Mouse (Mus musculus) kidney, postnatal 36 days (tissue): ENCODE results near the gene Pde7b.
A peak's percentile ranks its signal among the peaks of the same experiment; 100 is the strongest.

Experiments used
- DNase-seq, 2 experiments: peaks; one replicate each; pipeline ENCODE4 v3.0.0; 2021 to 2022; ENCODE audit warnings: mixed read lengths in 2 of 2

Gene Pde7b

DNA sequence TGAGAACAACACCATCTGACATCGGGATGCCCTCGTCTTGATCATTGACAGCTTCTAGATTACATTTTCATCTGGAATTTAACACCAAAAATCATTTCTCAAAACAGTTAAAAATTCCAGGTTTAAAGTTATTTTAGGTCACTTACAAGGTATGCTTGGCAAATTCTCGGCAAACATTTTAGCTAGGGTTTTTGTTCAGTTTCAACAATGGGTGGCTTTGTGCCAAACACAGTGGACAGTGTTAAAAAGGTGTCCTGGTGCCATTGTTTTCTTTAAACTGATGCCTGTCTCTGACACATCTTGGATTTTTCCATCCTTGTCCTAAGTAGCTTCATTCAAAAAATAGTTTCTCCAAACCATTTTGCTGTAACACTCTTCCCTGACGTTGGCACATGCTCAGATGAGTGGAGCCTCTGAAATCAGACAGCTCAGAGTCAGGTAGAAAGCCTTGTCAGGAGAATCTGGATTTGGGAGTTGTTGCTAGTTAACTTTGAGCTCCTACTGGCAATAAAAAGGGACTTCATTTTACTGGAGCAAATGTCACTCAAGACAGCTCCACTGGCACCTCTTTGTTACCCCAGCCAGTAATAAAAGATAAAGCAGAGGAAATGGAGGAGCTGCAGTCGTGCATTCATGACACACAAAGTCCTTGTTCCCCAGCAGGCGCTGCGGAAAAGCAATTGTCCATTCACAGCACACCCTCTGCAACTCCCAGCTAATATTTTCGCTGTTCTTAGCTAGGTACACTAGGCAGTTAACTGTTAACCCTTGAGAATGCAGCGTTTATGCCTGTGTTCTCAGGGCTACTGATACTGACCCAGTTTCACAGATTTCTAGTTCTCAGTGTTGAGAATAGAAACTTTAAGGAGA, 2.0 kb downstream of the Pde7b start:
- DNase-seq: peak in 1 of 2 experiments; percentile 43

DNA sequence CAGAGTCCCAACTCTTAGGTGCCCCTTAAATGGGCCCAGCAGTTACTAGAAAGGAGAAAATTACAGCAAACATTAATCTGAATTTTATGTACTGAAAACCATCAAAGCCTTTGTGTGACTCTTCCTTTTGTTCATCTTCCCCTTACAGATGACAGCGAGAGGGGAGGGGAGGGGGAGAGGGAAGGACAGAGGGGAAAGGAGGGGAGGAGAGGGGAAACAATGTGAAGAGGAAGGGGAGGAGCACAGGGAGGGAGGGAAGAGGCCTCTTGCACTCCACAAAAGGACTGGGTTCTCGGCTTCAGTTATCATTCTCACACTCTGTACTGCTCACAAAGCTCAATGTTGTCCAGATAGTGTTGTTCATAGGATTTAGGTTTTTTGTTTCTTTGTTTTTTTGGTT, 5.7 kb downstream of the Pde7b start:
- DNase-seq: no peak

DNA sequence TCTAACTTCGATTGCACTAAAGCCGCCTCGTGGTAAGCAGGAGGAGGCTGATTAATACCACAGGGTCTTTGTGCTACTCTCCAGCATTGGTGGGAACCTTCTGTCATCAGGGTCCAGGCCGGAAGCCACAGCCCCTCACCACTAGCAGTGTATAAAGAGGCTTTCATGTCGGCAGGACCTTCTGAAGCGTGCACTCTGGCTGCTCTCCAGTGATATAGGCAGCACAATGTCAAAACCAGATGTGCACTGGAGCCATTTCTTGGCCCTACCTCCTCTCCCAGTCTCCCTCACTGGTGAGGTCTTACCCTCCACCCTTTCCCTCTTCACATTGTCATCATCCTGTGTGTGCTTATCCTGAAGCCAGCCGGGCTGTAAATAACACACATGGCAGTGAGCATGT, 24.2 kb downstream of the Pde7b start:
- DNase-seq: no peak

DNA sequence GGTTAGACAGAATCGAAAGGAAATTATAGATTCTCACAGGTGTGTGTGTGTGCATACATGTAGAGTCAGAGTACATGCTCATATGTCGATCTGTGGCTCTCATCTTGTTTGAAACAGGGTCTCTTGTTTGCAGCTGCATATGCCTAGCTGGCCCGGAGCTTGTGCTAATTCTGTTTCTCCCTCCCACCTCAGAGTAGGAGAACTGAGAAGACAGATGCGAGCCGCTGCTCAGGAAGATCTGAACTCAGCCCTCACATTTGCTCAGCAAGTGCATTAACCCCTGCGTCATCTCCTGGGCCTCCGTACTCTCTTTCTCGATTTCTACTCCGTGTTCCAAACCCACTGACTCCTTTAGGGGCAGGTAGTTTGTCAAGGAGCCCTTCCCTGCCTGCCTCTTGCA, 25.0 kb downstream of the Pde7b start:
- DNase-seq: no peak

DNA sequence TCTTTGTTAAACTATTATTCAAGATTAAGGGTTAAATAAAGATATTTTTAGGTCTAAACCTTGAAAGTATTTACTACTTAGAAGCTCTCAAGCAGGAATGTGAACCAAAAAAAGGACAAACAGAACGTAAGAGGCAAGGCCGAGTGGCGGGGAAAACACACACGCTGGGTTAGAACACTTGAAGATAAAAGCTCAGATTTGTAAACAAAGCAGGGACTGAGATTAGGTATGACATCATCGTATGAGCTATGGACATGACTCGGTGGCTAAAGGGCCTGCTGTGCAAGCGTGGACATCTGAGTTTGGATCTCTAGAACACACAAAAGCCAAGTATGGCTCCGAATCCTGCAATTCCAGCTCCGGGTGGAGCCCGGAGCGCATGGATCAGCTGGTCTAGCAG, 29.2 kb downstream of the Pde7b start:
- DNase-seq: no peak

DNA sequence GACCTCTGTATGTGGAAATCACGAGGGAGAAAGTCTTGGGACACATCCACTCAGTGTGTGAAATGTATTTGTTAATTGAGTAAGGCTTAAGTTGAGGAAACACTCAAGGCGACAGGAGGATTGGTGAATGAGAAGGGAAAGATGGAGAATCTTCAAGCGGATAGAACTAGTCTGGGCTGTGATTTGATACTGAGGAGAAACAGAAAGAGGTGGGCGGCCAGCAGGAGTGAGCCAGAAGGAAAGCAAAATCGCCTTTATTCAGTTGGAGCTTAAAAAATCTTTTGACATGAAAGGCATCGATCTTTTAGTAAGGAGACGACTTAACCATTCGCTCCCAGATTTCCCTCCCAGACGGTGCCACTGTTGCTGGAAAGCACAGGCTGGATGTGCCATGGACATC, 34.9 kb downstream of the Pde7b start:
- DNase-seq: no peak

DNA sequence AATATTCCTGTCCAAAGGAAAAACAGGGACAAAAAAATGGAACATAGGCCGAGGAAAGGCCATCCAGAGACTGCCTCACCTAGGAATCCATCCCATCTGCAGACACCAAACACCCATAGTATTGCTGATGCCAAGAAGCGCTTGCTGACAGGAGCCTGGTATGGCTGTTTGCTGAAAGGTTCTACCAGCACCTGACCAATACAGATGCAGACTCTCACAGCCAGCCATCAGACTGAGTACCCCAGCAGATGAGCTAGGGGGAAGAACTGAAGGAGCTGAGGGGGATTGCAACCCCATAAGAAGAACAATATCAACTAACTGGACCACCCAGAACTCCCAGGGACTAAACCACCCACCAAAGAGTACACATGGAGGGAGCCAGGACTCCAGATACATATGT, 40.7 kb downstream of the Pde7b start:
- no peak for DNase-seq

DNA sequence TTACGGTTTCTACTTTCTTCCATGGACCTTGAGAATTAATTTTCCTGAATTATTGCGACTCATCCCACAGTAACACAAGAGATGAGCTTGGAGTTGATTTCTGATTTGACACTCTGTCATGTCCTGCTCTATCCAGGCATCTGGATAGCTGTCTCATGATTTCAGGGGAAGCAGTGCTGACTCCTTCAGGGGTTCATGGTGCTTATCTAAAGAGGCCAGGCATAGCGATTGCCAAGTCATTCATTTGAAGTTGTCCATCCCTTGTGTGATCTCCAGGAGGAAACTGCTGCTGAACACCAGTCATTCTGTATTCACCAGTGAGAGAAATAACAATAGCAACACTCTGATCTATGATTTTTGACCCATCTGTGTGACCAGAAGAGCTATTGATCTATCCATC, 43.9 kb downstream of the Pde7b start:
- no peak for DNase-seq

DNA sequence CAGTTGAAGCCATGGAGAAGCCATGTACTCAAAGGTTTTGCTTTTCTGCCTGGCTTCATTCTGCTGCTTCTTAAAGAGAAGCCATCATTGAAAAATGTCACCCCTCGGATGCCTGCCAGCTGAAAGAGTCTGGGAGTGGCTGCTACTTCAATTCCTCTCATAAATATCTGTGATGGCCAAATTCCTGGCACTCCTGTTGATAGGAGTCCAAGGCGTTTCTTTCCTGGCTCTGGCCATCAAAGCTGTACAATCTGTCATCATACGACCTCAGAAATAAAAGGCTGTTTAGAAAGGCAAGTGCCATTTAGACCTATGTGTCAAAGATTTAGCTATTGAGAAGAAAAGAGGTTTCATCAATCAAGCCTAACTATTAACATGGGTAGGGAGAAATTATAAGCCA, 49.6 kb downstream of the Pde7b start:
- peak; percentile 45 to 52 for DNase-seq

DNA sequence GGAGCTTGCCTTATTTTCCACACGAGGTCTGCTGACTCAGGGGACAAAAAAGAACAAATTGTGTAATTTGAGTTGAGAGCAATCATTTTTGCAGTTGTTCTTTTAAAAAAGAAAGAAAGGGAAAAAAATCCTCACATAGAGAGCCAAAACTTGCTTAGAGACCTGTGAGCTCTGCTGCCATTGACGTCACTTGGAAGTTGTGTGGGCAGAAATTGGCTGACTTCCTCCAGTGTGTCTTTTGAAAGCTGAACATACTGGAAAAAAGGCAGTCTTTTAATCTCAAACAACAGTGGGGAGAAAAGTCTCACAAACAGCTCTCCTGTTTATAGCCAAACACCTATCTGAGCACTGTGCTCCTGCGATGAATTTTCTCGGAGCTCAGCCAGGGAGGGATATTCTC, 51.1 kb downstream of the Pde7b start:
- peak; percentile 17 to 26 for DNase-seq

DNA sequence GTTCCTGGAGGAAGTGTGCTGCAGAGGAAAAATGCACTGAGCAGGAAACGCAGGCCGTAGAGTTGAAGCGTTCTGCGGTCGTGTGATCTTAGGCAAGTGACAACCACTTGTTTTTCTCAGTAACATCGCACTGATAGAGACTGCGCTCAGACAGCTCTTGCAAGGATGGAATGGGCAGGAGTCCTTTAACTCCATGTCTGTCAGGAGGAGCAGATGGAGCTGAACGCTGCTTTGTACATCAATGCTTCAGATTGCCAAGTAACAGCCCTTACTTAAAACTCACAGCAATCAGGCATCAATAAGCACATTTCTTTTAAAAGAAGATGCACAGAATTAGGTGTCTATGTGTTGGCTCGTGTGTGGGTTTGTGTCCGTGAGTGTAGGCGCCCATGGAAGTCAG, 52.3 kb downstream of the Pde7b start:
- DNase-seq: no peak

DNA sequence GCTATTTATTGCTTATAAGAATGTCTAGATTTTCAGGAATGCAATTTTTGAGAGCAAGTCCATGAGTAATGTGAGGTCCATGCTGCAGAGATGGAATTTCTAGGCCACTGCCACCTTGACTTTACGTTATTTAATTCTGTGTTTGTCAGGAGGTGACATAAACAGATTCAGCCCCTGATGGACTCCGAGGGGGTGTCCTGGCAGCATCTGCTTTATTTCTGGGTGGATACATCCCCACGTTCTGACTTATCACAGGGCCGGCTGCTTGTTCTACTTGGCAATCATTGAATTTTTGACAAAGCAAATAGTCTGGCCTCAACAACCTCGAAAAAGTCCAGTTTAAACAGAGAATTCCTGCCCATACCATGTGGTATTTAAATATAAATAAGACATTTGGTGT, 53.3 kb downstream of the Pde7b start:
- no peak for DNase-seq

DNA sequence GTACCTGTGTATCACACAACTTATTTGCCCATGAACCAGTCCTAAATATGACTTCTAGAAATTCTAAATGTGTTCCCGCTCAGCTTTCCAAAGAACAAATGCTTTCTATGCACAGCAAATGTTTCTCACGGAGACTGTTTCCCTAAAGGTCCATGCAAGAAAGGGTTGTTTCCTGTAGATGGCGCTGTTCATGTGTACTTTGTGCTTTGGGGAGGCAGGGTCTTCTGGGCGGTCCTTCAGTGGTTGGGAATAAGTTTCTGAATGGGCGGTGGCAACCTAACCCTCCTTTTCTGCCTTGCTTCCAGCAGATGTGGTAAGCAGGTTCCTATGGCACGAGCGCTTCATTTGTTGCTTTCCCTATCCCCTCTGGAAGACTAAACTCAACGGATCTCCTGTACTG, 54.3 kb downstream of the Pde7b start:
- no peak for DNase-seq

DNA sequence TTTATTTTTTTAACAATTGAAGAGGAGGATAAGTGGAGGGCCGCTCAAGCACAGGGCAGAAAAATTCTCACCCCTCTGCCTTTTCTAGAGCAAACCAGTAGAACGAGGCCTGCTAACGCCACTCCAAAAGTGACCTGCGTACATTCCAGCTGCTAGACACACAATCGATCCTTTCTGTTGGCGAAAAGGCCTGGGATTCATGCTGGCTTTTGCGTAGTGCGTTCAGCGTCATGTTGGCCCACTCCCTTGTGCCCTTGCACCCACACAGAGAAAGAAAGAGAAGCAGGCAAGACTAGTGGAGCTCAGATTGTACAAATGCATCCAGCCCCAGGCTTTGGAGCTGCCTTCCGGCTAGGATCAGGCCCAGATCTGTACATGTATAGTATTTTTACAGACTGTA, 55.4 kb downstream of the Pde7b start:
- no peak for DNase-seq

DNA sequence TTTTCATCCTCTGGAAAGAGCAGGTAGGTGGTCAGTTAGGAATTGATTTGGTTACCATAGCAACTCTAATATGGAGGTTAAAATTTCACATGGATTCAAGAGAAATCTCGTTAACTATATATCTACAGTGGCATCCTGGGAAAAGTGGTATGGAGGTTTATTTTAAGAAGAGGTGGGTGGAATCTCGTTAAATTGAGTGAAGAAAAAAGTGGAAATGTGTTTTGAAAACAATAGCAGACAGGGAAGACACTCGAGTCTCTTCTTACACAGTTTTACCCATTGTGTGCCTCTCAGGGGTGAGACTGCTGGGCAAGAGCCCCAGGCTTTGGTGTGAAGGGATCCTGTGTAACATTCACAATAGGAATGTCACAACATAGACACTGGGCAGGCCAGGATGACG, 56.3 kb downstream of the Pde7b start:
- DNase-seq: no peak

DNA sequence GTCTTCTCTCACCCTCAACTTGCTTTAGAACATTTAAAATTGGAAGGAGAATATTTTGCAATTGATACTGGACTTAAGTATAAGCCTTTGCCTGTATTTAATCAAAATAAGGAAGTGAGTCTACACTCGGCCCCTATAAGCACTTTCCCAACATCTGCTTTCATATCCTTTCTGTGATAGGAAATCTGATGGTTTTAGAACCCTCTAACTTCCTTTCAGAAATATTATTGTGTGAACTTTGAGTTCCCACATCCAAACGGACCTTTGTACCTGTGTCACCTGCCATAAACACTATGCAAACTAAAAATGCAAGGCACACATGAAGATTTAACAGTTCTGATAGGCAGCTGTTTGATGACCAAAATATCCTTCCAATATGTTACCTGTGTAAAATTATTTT, 58.2 kb downstream of the Pde7b start:
- no peak for DNase-seq

DNA sequence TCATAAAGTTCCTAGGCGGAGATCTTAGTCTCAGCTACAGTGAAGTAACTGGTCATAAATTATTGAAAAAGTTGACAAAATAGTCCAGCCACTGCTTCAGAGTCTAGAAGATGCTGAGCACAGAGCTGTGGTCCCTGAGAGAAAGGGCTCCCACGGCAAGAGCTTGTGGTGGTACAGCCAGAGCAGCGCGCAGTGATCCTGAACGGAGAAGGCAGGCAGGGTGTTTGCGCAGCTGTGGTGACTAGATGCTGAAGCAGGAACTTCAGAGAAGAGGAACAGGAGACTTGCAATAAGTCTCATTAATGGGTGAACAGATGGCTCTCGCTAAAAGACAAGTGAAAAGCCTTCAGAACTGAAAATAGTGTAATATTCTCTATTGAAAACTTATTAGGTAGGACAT, 61.9 kb downstream of the Pde7b start:
- peak; percentile 40 to 53 for DNase-seq

DNA sequence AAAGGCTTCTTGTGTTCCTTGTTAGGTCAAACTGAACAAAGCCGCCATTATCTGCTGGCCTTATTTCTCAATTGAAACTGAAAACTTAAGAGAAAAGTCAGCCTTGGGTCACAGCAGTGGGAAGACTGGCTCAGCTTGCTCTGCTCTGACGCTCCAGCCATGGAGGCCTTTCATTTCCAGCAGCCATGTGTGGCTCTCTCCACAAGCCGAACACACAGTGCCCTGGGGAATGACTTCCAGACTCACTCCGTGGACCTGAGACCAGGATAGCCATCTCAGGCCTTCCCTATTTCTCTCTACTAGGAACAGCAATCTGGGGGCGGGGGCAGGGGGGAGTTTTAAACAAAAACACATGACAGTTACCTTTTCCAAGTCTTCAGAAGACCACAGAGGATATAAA, 63.2 kb downstream of the Pde7b start:
- no peak for DNase-seq

DNA sequence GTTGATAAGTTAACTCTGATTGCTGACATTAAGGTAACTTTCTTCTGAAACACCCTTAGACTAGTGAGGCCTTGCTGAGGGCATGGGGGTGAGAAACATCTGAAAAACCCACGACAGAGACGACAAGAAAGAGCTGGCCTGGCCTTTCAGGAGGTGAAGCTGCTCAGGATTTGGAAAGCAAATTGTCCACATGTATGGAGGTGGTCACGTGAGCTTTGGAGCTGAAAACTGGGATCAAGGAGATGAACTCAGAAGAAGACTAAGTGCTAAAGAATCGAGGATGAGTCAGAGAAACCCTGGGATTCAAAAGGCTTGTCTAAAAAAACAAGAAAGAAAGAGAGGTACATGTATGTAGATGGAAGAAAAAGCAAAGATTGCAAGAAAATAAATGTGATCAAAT, 65.2 kb downstream of the Pde7b start:
- no peak for DNase-seq

DNA sequence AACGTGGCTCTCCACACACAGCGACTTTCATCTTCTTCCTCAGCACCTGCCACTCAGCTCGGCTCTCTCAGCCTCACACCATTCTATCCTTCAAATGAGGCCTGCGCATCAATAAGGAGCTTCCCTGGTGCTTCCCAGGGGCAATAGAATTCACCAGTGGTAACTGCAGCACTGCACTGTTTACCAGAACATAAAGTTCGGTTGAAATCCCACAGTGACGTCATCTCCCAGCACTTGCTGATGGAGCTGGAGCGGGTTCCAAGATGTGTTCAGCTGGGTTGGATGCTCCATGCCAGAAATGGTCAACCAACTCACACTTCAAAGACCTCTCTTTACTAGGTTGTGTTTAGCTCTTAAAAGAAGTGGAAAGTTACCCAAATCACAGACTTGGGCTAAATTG, 65.6 kb downstream of the Pde7b start:
- no peak for DNase-seq

DNA sequence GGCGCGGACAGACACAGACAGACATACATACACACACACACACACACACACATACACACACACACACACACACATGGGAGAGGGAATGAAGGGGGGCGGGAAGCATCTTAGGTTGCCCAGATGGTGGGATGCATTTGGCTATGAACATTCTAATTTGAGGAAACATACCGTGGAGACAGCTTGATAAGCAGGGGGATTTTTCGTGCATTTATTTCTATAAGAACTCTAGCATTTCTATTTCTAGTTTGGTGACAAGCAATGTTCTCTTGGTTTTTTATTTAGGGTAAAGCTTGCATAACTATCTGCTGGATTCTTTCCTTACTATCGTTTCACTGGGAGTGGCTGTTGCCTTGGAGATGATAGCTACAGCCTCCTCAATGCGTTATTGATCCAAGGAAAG, 66.2 kb downstream of the Pde7b start:
- DNase-seq: no peak

DNA sequence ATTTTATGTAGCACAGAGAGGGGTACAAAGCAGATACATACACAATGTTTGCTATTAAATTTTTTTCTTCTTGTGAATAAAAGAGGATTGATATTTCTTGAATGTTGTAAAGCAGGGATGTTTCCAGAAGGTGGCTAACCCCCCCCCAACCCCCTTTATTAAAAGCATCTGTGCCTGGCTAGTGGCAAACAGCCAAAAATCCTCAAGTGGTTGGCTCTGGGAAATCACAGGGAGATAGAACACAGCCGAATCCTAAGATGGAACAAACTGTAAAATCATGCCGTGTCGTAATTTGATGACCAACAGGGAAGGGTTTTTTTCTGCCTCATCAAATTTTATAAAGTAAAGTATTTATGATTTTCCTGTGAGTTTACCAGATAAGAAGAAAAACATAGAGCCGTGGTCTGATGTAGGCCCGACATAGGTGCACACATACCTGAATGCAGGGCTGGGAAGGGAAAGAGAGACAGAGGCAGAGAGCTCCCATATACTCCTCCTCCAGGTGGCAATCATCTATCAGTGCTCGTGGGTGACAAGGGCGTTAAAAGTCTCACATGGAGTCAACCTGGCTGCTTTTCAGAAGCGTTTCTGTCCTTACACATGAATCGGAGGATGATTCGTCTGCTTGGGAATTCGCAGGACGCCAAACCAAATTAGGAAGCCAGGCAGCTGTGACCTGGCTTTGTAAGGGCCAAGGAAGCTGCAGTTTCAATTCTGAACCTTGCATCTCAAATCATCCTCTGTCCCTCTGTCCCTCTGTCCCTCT, 67.4 kb downstream of the Pde7b start:
- no peak for DNase-seq

DNA sequence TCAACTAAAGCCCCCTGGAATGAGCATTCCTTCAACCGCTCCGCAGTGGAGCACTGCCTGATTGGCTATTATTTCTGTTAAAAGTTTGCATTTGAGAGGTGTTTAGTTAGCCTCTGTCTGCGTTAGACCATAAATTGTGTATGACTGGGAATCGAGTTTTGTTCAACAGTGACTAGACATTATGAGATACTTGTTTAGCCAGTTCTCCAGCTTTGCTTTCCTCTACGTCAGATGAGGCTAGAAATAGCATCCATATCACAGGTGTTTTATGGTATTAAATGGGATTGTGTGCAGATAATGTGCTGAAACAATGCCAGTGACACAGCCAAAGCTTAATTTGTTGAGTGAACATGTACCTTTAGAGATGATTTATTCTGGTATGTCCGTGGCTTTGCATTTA, 70.3 kb downstream of the Pde7b start:
- DNase-seq: no peak

DNA sequence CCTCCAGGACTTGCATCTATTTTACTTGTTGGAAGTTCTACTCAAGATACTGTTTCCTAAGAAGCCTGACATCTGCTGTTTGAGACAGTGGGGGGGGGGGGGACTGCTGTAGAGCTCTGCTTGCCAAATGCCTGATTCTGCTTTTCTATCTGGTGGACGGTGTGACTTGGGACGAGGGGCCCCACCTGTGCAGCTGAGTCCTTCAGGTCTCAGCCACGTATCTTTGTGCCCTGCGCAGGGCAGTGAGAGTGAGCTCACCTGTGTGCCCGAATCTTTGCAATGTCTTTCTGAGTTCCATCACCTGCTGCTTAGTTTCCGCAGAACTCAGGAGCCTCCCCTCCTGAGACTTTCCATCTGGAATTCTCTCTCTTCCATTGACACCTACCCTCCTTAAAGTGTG, 70.7 kb downstream of the Pde7b start:
- DNase-seq: no peak

DNA sequence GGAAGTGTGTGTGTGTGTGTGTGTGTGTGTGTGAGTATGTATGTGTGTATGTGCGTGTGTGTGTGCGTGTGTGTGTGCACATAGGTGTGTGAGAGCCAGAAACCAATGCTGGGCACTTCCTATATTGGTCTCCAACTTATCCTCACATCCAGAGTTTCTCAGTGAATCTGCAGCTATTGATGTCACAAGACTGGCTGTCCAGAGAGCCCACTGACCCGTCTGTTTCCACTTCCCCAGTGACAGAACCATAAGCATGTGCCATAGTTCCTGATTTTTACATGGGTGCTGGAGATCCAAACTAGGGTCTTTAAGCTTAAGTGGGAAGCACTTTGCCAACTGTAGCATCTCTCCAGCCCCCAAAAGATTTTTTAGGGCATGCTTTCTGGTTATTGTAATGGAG, 71.6 kb downstream of the Pde7b start:
- DNase-seq: no peak
